9 mouse cellular contexts compared by ENCODE assay signal in genomic region chr11:19986443-19986861, GRCm38 (mm10).
DNase-seq lines count a peak whose midpoint lies in the region; ATAC-seq lines count a peak whose summit lies in the region.
"Had no signal": no experiment of that assay in that cellular context is flagged by ENCODE, and none has a peak within 500 bp of the region (broad histone marks: within the 10 kb centered on the region; RNA-seq: fewer than 3 reads in every experiment).

No protein-coding gene starts in this region.

- DNase-seq in hindbrain, embryonic 10.5 days (ENCODE audit: low spot score): no peak
- peak; percentile 35 for DNase-seq in MEL-GATA-1-ER (ENCODE audit: extremely low read depth, low read depth)
- peak; percentile 84 for DNase-seq in forelimb bud, embryonic 11.5 days (ENCODE audit: low read depth, low spot score)
- no peak for DNase-seq in adrenal gland, postnatal 25 days
- DNase-seq in adrenal gland, adult (ENCODE audit: inconsistent age in 2 of 2, low spot score in 1 of 2): no peak
- DNase-seq in left cerebral cortex, postnatal 10 days (ENCODE audit: extremely low spot score in 1 of 2, low spot score in 2 of 2): no peak

- peak overlapping the region; percentile 20; the same call in 1 of the 2 replicates for H3K27ac ChIP-seq in hindbrain, embryonic 10.5 days
- no peak overlapping the region for H3K27ac ChIP-seq in hindbrain, embryonic 12.5 days
- H3K27ac ChIP-seq: midbrain, embryonic 12.5 days had no signal

- H3K27me3 ChIP-seq in hindbrain, embryonic 10.5 days (ENCODE audit: insufficient read depth, poor library complexity, severe bottlenecking): no peaks in the 10 kb centered on the region
- no peaks in the 10 kb centered on the region for H3K27me3 ChIP-seq in hindbrain, embryonic 12.5 days
- H3K27me3 ChIP-seq: midbrain, embryonic 12.5 days had no signal

- no peaks in the 10 kb centered on the region for H3K9me3 ChIP-seq in hindbrain, embryonic 10.5 days
- no peaks in the 10 kb centered on the region for H3K9me3 ChIP-seq in hindbrain, embryonic 12.5 days (replicated peaks)
- H3K9me3 ChIP-seq: midbrain, embryonic 12.5 days had no signal

- H3K4me2 ChIP-seq in hindbrain, embryonic 12.5 days (replicated peaks): no peak overlapping the region
- H3K4me2 ChIP-seq: midbrain, embryonic 12.5 days had no signal

- peaks cover 73% of the 10 kb centered on the region for H3K4me1 ChIP-seq in hindbrain, embryonic 10.5 days (replicated peaks)
- H3K4me1 ChIP-seq in hindbrain, embryonic 12.5 days: peaks cover 31% of the 10 kb centered on the region

- H3K4me3 ChIP-seq in hindbrain, embryonic 10.5 days: no peak overlapping the region
- no peak overlapping the region for H3K4me3 ChIP-seq in hindbrain, embryonic 12.5 days
- H3K4me3 ChIP-seq: midbrain, embryonic 12.5 days had no signal

- 42% methylated on average over 1 of the region's 1 CpGs for WGBS in hindbrain, embryonic 10.5 days
- 29% methylated on average over 1 of the region's 1 CpGs for WGBS in hindbrain, embryonic 12.5 days

- peaks cover 10% of the 10 kb centered on the region; the same call in 1 of the 2 replicates for H3K36me3 ChIP-seq in hindbrain, embryonic 10.5 days
- no peaks in the 10 kb centered on the region for H3K36me3 ChIP-seq in hindbrain, embryonic 12.5 days
- H3K36me3 ChIP-seq: midbrain, embryonic 12.5 days had no signal

- no peak overlapping the region for H3K9ac ChIP-seq in hindbrain, embryonic 12.5 days
- H3K9ac ChIP-seq: midbrain, embryonic 12.5 days had no signal

- ATAC-seq in hindbrain, embryonic 12.5 days (ENCODE audit: low FRiP score): no peak
- ATAC-seq in megakaryocyte, adult 5-6 weeks (ENCODE audit: poor library complexity, severe bottlenecking): 0 out of 2 replicates have a peak, but pooled peaks have one; percentile 20

- intact Hi-C loops in left cerebral cortex, postnatal 10 days (cut with DNase I): no loop called here

Comparison
In these comparisons a context has a peak if more than half of its experiments do, and no peak if none do; other contexts are left out.
1. DNase-seq: peak in MEL-GATA-1-ER (single experiment) and forelimb bud, embryonic 11.5 days (single experiment); none in hindbrain, embryonic 10.5 days (single experiment), adrenal gland, postnatal 25 days (single experiment), adrenal gland, adult (0 of 2) and left cerebral cortex, postnatal 10 days (0 of 2).